In the genomic region with DNA sequence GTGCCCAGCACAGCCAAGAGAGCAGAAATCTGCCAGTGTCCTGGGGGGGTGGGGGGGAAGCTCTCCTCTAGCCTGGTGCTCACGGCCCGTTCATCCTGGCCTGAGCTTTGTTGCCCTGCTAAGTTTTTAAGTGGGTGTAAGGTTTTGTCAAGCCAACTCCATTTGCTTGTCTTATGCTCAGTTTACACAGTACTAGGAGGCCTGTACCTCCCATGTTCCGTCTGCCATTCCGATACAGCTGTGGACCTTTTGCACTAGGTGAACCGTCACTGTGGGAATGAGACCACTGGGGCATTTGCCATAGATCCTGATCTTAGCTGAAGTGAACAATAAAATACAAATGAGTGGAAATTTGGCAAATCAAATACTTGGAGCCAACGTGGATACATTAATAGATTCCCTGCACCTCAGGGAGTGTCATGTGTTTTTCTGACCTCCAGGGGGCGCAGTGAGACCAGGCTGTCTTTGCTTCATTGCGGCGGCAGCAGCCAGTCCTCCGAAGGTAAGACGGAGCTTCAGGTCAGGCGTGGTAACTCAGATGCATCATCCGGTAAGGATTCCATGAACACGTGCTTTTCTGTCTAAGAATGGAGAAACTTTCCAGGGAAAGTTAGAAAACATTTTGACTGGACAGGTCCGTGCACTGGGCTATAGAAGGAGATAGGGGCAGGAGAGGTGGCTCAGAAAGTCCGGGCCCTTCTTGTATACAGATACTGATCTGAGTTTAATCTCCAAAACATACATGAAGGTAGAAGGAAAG, we compare ENCODE assay signal across 8 mouse cellular contexts. TPM values are rescaled to one million over a fixed set of nuclear protein-coding genes. Genes with fewer than 3 reads are reported as not detected.
DNase-seq lines count a peak whose midpoint lies in the region; ATAC-seq and TF ChIP-seq lines count a peak whose summit lies in the region.

No protein-coding gene starts in this region.

- no peak overlapping the region for H3K4me3 ChIP-seq in spleen, adult 2 months (ENCODE audit: extremely low read depth, insufficient read depth, insufficient read length)
- H3K4me3 ChIP-seq in limb, embryonic 14.5 days (replicated peaks; ENCODE audit: low read length): no peak overlapping the region

- 48% methylated on average over 16 of the region's 16 CpGs for whole genome bisulfite sequencing in spleen, adult 2 months
- 40% methylated on average over 16 of the region's 16 CpGs for WGBS in limb, embryonic 14.5 days

- no peak overlapping the region for H3K4me2 ChIP-seq in limb, embryonic 14.5 days (replicated peaks; ENCODE audit: low read depth, low read length, severe bottlenecking)

- no peak overlapping the region for H3K9ac ChIP-seq in limb, embryonic 14.5 days (ENCODE audit: low read depth, low read length, severe bottlenecking)

- TF ChIP-seq CTCF in spleen, adult 2 months (IDR thresholded peaks at IDR 0.05; ENCODE audit: extremely low read depth, insufficient read depth, insufficient read length, insufficient replicate concordance): peak; percentile 76; the same call in 1 of the 2 replicates

- peak in 1 of 2 experiments; percentile 45 for DNase-seq in spleen, adult 2 months (ENCODE audit: low read depth in 1 of 2, low spot score in 2 of 2)
- DNase-seq in spleen, adult 12 weeks (ENCODE audit: low spot score): no peak
- DNase-seq in cerebellum, postnatal 4 days (ENCODE audit: low spot score in 2 of 2): peak; percentile 54 to 69
- peak; percentile 68 for DNase-seq in gastrocnemius, postnatal 10 days
- DNase-seq in kidney, adult 9 months: peak; percentile 65
- peak; percentile 63 for DNase-seq in limb, embryonic 14.5 days (ENCODE audit: low spot score)
- DNase-seq in neural tube, embryonic 10.5 days (ENCODE audit: extremely low spot score, low spot score): peak; percentile 70
- DNase-seq in testis, postnatal 14 days (ENCODE audit: low spot score): peak; percentile 30

- no peaks in the 10 kb centered on the region for H3K27me3 ChIP-seq in spleen, adult 2 months (ENCODE audit: control insufficient read depth, insufficient read depth, low read length)
- no peaks in the 10 kb centered on the region for H3K27me3 ChIP-seq in limb, embryonic 14.5 days (ENCODE audit: control insufficient read depth, insufficient read depth, low read length)

- H3K9me3 ChIP-seq in limb, embryonic 14.5 days (ENCODE audit: control insufficient read depth, low read length): no peaks in the 10 kb centered on the region

- H3K27ac ChIP-seq in spleen, adult 2 months (ENCODE audit: insufficient read depth, low read length): no peak overlapping the region
- no peak overlapping the region for H3K27ac ChIP-seq in limb, embryonic 14.5 days (replicated peaks; ENCODE audit: low read depth, low read length)

- no peak for TF ChIP-seq POLR2A in spleen, adult 2 months (IDR thresholded peaks at IDR 0.05; ENCODE audit: low read depth, low read length)
- TF ChIP-seq POLR2A in limb, embryonic 14.5 days (IDR thresholded peaks at IDR 0.05; ENCODE audit: borderline replicate concordance, extremely low read depth, insufficient read depth, insufficient read length): no peak

- H3K36me3 ChIP-seq in spleen, adult 2 months (ENCODE audit: control insufficient read depth, insufficient read depth, low read length): no peaks in the 10 kb centered on the region
- H3K36me3 ChIP-seq in limb, embryonic 14.5 days (ENCODE audit: control insufficient read depth, insufficient read depth, low read length): peaks cover 6% of the 10 kb centered on the region

- no peaks in the 10 kb centered on the region for H3K4me1 ChIP-seq in spleen, adult 2 months (ENCODE audit: control insufficient read depth, insufficient read depth, insufficient read length)
- no peaks in the 10 kb centered on the region for H3K4me1 ChIP-seq in limb, embryonic 14.5 days (ENCODE audit: control insufficient read depth, insufficient read depth, low read length)

- ATAC-seq in limb, embryonic 14.5 days (ENCODE audit: low FRiP score, low read depth): peak; percentile 37; the same call in 1 of the 2 replicates

RNA-seq across cellular contexts. Expression of gene Smco2, which starts 25.0 kb away (rescaled TPM):
- not detected in 2 replicates for polyA plus RNA-seq in spleen, adult 2 months (2012; rRNA removed)
- total RNA-seq in gastrocnemius, postnatal 10 days (2021): not detected
- not detected in 2 replicates for polyA plus RNA-seq in limb, embryonic 14.5 days (2012; rRNA removed)
- polyA plus RNA-seq in limb, embryonic 14.5 days (2014; fragmentation: Nextera tagmentation; extraction: Ambion mirVana): not detected in 2 replicates

RNA-seq across cellular contexts. Expression of gene Arntl2, which starts 29.1 kb away (rescaled TPM):
- 1.4 TPM in 2 replicates for polyA plus RNA-seq in spleen, adult 2 months (2012; rRNA removed)
- 1 to 10 TPM in 1 of 2 experiments, under 1 TPM in 1; 0.68 to 1.5 TPM for total RNA-seq in gastrocnemius, postnatal 10 days (2021)
- polyA plus RNA-seq in limb, embryonic 14.5 days (2012; rRNA removed): 13.4 and 20.5 TPM in 2 replicates
- polyA plus RNA-seq in limb, embryonic 14.5 days (2014; fragmentation: Nextera tagmentation; extraction: Ambion mirVana): 3.2 and 3.6 TPM in 2 replicates
